Comparison of ENCODE assay signal across 8 mouse cellular contexts in the genomic region with DNA sequence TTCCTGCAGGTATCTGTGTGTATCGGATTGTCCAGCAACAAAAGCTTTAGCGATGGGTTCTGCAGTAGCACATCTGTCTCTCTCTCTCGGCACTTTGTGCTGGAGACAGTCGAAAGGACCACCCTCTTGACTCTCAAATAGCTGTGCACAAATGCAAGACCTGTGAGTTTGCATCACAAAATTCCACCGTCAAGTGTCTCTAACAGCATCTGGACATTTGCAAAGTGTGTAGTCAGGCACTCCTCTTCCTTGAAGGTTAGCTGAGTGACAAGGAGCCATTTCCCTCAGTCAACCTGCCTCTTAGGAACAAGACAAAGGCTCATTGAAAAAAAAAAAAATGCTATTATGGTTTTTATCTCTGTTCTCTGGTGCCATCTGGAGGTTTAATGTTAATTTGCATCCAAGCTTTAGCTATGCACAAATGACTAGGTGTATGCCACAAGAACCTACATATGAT. TPM values are rescaled to one million over a fixed set of nuclear protein-coding genes. Genes with fewer than 3 reads are reported as not detected.
DNase-seq lines count a peak whose midpoint lies in the region; ATAC-seq and TF ChIP-seq lines count a peak whose summit lies in the region.

No protein-coding gene starts in this region.

- peak overlapping the region; percentile 7; the same call in 1 of the 2 replicates for H3K4me3 ChIP-seq in heart, postnatal 0 days (ENCODE audit: low read depth, low read length)
- H3K4me3 ChIP-seq in lung, embryonic 16.5 days (ENCODE audit: low read length), result no peak overlapping the region
- H3K4me3 ChIP-seq in stomach, embryonic 16.5 days (replicated peaks; ENCODE audit: low read length), result no peak overlapping the region

- H3K9ac ChIP-seq in heart, postnatal 0 days (replicated peaks; ENCODE audit: low read depth, low read length), result no peak overlapping the region
- 0 out of 2 replicates have a peak overlapping the region, but pooled peaks have one; percentile 33 for H3K9ac ChIP-seq in lung, embryonic 16.5 days (ENCODE audit: low read length)
- H3K9ac ChIP-seq in stomach, embryonic 16.5 days (ENCODE audit: low read length), result no peak overlapping the region

- 23% methylated on average over 5 of the region's 5 CpGs for WGBS in heart, postnatal 0 days
- WGBS in lung, embryonic 16.5 days, result 33% methylated on average over 5 of the region's 5 CpGs
- 38% methylated on average over 5 of the region's 5 CpGs for WGBS in stomach, embryonic 16.5 days

- TF ChIP-seq EP300 in heart, postnatal 0 days (IDR thresholded peaks at IDR 0.05; ENCODE audit: low read depth), result no peak

- ATAC-seq in heart, postnatal 0 days (ENCODE audit: insufficient read depth, low read depth), result no peak
- no peak for ATAC-seq in lung, embryonic 16.5 days (ENCODE audit: low read depth)
- no peak; the same call in 1 of the 2 replicates for ATAC-seq in stomach, embryonic 16.5 days (ENCODE audit: insufficient read depth, low FRiP score)

- peak; percentile 64 for TF ChIP-seq CTCF in heart, postnatal 0 days (IDR thresholded peaks at IDR 0.05; ENCODE audit: low read depth)

- no peaks in the 10 kb centered on the region for H3K9me3 ChIP-seq in heart, postnatal 0 days (replicated peaks; ENCODE audit: control insufficient read depth, low read length)
- H3K9me3 ChIP-seq in lung, embryonic 16.5 days (ENCODE audit: control insufficient read depth, low read length), result no peaks in the 10 kb centered on the region
- H3K9me3 ChIP-seq in stomach, embryonic 16.5 days (replicated peaks; ENCODE audit: control insufficient read depth, low read length), result no peaks in the 10 kb centered on the region

- H3K36me3 ChIP-seq in heart, postnatal 0 days (replicated peaks; ENCODE audit: control insufficient read depth, insufficient read depth, low read length), result no peaks in the 10 kb centered on the region
- no peaks in the 10 kb centered on the region for H3K36me3 ChIP-seq in lung, embryonic 16.5 days (ENCODE audit: control insufficient read depth, insufficient read depth, low read length)
- H3K36me3 ChIP-seq in stomach, embryonic 16.5 days (ENCODE audit: control insufficient read depth, insufficient read depth, low read length), result no peaks in the 10 kb centered on the region

- peak overlapping the region; percentile 42 for H3K4me2 ChIP-seq in heart, postnatal 0 days (ENCODE audit: low read depth, low read length)
- peak overlapping the region; percentile 39; the same call in 1 of the 2 replicates for H3K4me2 ChIP-seq in lung, embryonic 16.5 days (ENCODE audit: low read depth, low read length)
- peak overlapping the region; percentile 27; the same call in 1 of the 2 replicates for H3K4me2 ChIP-seq in stomach, embryonic 16.5 days (ENCODE audit: low read depth, low read length)

- H3K27ac ChIP-seq in heart, postnatal 0 days (ENCODE audit: low read depth), result no peak overlapping the region
- H3K27ac ChIP-seq in lung, embryonic 16.5 days (ENCODE audit: low read length), result no peak overlapping the region
- H3K27ac ChIP-seq in stomach, embryonic 16.5 days (ENCODE audit: low read length), result no peak overlapping the region

- no peaks in the 10 kb centered on the region for H3K27me3 ChIP-seq in heart, postnatal 0 days (ENCODE audit: control insufficient read depth, insufficient read depth, low read length)
- H3K27me3 ChIP-seq in lung, embryonic 16.5 days (ENCODE audit: control insufficient read depth, insufficient read depth, low read depth, low read length), result no peaks in the 10 kb centered on the region
- H3K27me3 ChIP-seq in stomach, embryonic 16.5 days (ENCODE audit: control insufficient read depth, insufficient read depth, low read length), result no peaks in the 10 kb centered on the region

- peak; percentile 56 for DNase-seq in heart, adult 11 months
- DNase-seq in heart, postnatal 4 days, result no peak
- peak; percentile 62 for DNase-seq in CD4-positive, CD25-positive, alpha-beta regulatory T cell, adult 2 months (ENCODE audit: low read depth, low spot score)
- peak; percentile 68 to 83 for DNase-seq in cerebellum, postnatal 14 days
- DNase-seq in heart, postnatal 0 days (ENCODE audit: low spot score), result peak; percentile 39
- DNase-seq in right cerebral cortex, postnatal 4 days, result no peak

- H3K4me1 ChIP-seq in heart, postnatal 0 days (ENCODE audit: control insufficient read depth, insufficient read depth), result no peaks in the 10 kb centered on the region
- H3K4me1 ChIP-seq in lung, embryonic 16.5 days (replicated peaks; ENCODE audit: control insufficient read depth, insufficient read depth, low read length), result peaks cover 4% of the 10 kb centered on the region; the same call in 1 of the 2 replicates
- H3K4me1 ChIP-seq in stomach, embryonic 16.5 days (ENCODE audit: control insufficient read depth, insufficient read depth, low read length), result no peaks in the 10 kb centered on the region

RNA-seq across cellular contexts. Expression of a gene that starts 34.7 kb away (rescaled TPM):
- 1 to 10 TPM; 2.3 to 2.4 TPM for total RNA-seq in heart, postnatal 4 days (2021)
- total RNA-seq in heart, postnatal 0 days (2014; rRNA removed; ENCODE audit: low replicate concordance), result 0.04 and 0.23 TPM in 2 replicates
- polyA plus RNA-seq in heart, postnatal 0 days (2015; fragmentation: Nextera tagmentation; extraction: Ambion mirVana), result 0.38 and 0.49 TPM in 2 replicates
- polyA plus RNA-seq in lung, embryonic 16.5 days (2015; fragmentation: Nextera tagmentation; extraction: Ambion mirVana), result 0.31 TPM in 1 of 2 replicates, not detected in the other
- 0.70 and 1.3 TPM in 2 replicates for polyA plus RNA-seq in stomach, embryonic 16.5 days (2015; fragmentation: Nextera tagmentation; extraction: Ambion mirVana)

Comparison
In these comparisons a context has a peak if more than half of its experiments do, and no peak if none do; other contexts are left out.
1. DNase-seq: peak in heart, adult 11 months (single experiment), CD4-positive, CD25-positive, alpha-beta regulatory T cell, adult 2 months (single experiment), cerebellum, postnatal 14 days (2 of 2) and heart, postnatal 0 days (single experiment); none in heart, postnatal 4 days (single experiment) and right cerebral cortex, postnatal 4 days (single experiment).
2. Peak in every context shown above with its lines, with median percentiles within 50 percentile points of each other: H3K4me2 ChIP-seq.